Mouse (Mus musculus) midbrain, embryonic 14.5 days (tissue): ENCODE measurements around the gene Rcc2. TPM values are rescaled to one million over a fixed set of nuclear protein-coding genes. Genes with fewer than 3 reads are reported as not detected.

Source experiments
- ATAC-seq: fragments of 200-750 bp; cut with Nextera tagmentation; 2 replicates; pipeline ENCODE4 v1.8.0; 2017; ENCODE audit warnings: moderate number of reproducible peaks, moderate library complexity; ENCODE audit not compliant: low FRiP score, low TSS enrichment
- DNase-seq: peaks from one replicate; pipeline ENCODE4 v3.0.0-alpha.2; 2015
- H3K27ac ChIP-seq: fragments of 300-500 bp; sonication (generic); replicated peaks from 2 replicates; pipeline ENCODE4 v1.5.1; 2014; ENCODE audit warnings: mild to moderate bottlenecking, low read depth, low read length, moderate library complexity
- H3K27me3 ChIP-seq: fragments of 300-500 bp; sonication (generic); 2 replicates; pipeline ENCODE4 v1.6.1; 2014; ENCODE audit warnings: low read length, control low read depth, mixed read lengths; ENCODE audit not compliant: control insufficient read depth, insufficient read depth
- H3K36me3 ChIP-seq: fragments of 300-500 bp; sonication (generic); 2 replicates; pipeline ENCODE4 v1.6.1; 2014; ENCODE audit warnings: low read length, control low read depth; ENCODE audit not compliant: control insufficient read depth, insufficient read depth
- H3K4me1 ChIP-seq: fragments of 300-500 bp; sonication (generic); 2 replicates; pipeline ENCODE4 v1.6.1; 2014; ENCODE audit warnings: mild to moderate bottlenecking, antibody characterized with exemption, low read length, control low read depth; ENCODE audit not compliant: control insufficient read depth, insufficient read depth
- H3K4me2 ChIP-seq: fragments of 300-500 bp; sonication (generic); 2 replicates; pipeline ENCODE4 v1.6.1; 2014; ENCODE audit warnings: mild to moderate bottlenecking, low read length, moderate library complexity
- H3K4me3 ChIP-seq: fragments of 300-500 bp; sonication (generic); replicated peaks from 2 replicates; pipeline ENCODE4 v1.5.1; 2014; ENCODE audit warnings: low read depth, low read length
- H3K9ac ChIP-seq: fragments of 300-500 bp; sonication (generic); replicated peaks from 2 replicates; pipeline ENCODE4 v1.6.1; 2014; ENCODE audit warnings: mild to moderate bottlenecking, low read length, moderate library complexity
- H3K9me3 ChIP-seq: fragments of 300-500 bp; sonication (generic); 2 replicates; pipeline ENCODE4 v1.6.1; 2016; ENCODE audit warnings: low read length, control low read depth, mixed read lengths; ENCODE audit not compliant: control insufficient read depth
- WGBS: fragments of 180-500 bp; shearing (Covaris S2); extraction: QIAGEN DNeasy Blood & Tissue Kit; methylation state at CpG from one replicate; pipeline ENCODE4 v1.1.7; 2014; 5-methylcytosine and 5-hydroxymethylcytosine counted together
- polyA plus RNA-seq: library from polyadenylated mRNA; unstranded; fragments of >200 nt; fragmentation: Nextera tagmentation; extraction: Ambion mirVana; gene quantifications from 2 replicates; pipeline ENCODE4 v1.2.1, GENCODE M21; 2014

Gene Rcc2
- polyA plus RNA-seq: 21.2 and 21.5 TPM in 2 replicates

DNA sequence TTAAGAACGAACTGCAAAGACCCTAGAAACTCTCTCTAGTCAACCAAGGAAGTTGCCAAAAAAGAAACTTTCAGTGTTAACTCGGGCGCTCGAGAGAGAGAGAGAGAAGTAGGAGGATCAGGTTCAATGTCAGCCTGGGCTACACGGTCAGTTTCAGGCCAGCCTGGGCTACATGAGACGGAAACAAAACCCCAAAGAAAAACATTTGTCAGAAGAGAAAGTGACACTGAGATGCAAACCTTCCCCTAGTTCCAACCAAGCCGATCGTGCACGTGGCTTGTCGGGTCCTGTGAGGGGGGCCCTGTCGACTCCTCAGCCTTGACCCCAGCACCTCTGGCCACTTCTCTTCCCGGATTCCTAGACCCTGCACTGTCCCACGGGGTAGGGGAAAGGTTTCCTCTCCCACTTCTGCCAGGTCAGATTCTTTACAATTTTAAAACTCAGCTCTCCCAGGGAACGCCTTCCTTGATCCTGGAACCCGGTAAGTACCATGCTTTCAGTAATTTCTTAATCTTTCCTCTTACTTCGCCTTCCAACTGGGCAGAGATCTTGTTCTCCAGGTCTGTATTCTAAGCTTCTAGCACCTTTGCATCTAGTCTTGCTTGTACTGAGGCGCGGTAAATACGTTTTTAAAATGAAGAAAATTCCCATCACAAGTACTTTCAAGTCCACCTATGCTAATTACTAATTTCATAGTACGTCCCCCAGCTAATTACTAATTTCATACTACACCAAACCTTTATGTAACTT, at the start of gene Rcc2:
TSS of gene Rcc2 (plus strand) at position 273 of the 750 bp plus-strand sequence.
- peaks cover 26% of the 10 kb centered on the region for H3K4me1 ChIP-seq
- DNase-seq (no peak), ATAC-seq (no peak)
- H3K9me3 ChIP-seq: no peaks in the 10 kb centered on the region
- peaks cover 21% of the 10 kb centered on the region for H3K27me3 ChIP-seq
- peak within 1 kb of the TSS; percentile 96 for H3K27ac ChIP-seq
- peak within 1 kb of the TSS; percentile 90 for H3K4me3 ChIP-seq
- peaks cover 9% of the 10 kb centered on the region; the same call in 1 of the 2 replicates for H3K36me3 ChIP-seq
- peak within 1 kb of the TSS; percentile 83 for H3K4me2 ChIP-seq
- peak within 1 kb of the TSS; percentile 89 for H3K9ac ChIP-seq
- WGBS: 8% methylated on average over 20 of the region's 20 CpGs

DNA sequence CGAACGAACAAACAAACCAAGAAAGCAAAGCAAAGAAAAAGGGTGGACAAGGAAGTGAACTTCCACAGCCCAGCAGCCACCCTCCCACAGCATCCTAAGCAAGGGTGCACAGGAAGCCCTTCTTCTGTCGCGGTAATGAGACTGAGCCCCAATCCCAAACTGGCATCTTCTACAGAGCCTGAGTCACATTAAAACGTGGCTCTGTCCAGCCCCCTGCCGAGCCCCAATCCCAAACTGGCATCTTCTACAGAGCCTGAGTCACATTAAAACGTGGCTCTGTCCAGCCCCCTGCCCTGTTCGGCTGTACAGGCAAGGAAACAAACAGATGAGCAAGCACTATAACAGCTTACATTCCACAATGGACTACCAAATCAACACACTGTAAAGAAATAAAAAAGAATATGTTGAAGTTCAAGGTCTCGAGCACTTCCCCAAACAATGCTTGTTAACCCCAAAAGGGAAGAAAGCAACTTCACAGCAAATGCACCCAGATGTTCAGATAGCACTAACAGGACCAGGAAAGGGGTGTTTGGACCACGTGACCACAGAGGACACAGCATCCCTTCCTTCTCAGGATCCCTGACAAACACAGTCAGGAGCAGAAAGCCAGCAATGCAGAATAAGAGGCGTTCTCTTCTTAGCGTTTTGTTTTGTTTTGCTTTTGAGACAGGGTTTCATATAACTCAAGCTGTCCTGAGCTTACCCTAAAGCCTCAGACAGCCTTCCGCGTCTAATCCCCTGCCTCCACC, 46.3 kb upstream of the Rcc2 start:
- DNase-seq (no peak), ATAC-seq (no peak)
- Histone ChIP-seq H3K9ac (no peak overlapping the region), H3K4me3 (no peak overlapping the region), H3K4me1 (peaks cover 23% of the 10 kb centered on the region), H3K4me2 (no peak overlapping the region), H3K27ac (no peak overlapping the region), H3K9me3 (no peaks in the 10 kb centered on the region), H3K36me3 (no peaks in the 10 kb centered on the region), H3K27me3 (no peaks in the 10 kb centered on the region)
- WGBS: 50% methylated on average over 14 of the region's 14 CpGs

DNA sequence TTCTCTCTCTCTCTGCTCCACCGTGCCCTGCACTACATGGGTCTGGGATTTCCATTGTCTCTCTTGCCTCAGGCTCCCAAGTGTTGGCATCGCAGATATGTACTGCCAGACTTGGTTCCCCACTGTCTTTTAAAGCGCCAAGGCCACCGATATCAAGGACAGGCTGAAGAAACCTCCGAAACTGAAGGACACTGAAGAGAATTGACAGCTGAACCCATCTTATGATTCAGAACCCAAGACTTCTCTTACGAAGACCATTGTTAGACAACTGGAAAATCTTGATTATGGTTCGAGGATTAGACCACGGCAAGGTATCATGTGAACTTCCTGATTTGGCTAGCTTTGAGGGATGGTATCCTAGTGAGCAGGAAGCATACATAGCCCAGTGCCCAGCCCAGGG, 45.5 kb upstream of the Rcc2 start:
- DNase-seq (no peak), ATAC-seq (no peak)
- WGBS: 61% methylated on average over 8 of the region's 8 CpGs
- no peaks in the 10 kb centered on the region for H3K36me3 ChIP-seq
- H3K4me3 ChIP-seq: no peak overlapping the region
- H3K4me2 ChIP-seq: no peak overlapping the region
- no peaks in the 10 kb centered on the region for H3K9me3 ChIP-seq
- H3K4me1 ChIP-seq: peaks cover 17% of the 10 kb centered on the region
- H3K27ac ChIP-seq: no peak overlapping the region
- no peak overlapping the region for H3K9ac ChIP-seq
- H3K27me3 ChIP-seq: no peaks in the 10 kb centered on the region

DNA sequence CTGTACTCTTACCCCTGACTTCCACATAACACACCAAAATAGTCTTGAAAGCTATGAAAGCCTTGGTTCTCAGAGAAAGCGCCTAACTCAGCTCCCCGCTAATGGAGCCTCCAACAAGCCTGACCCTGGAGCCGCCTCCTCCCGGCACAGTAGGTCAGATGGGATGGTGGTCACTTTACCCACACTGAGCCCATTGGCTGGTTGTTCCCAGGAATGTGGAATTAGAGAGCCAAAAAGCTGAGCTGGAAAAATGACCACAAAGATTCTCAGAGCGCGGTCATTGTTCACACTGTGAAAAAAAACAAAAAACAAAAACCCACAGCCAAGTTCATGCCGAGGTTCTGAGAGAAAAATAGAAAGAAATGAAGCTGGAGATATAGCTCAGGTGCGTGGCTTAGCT, 43.8 kb upstream of the Rcc2 start:
- 69% methylated on average over 8 of the region's 8 CpGs for WGBS
- Histone ChIP-seq H3K4me1 (peaks cover 17% of the 10 kb centered on the region), H3K27ac (peak overlapping the region; percentile 91), H3K4me3 (no peak overlapping the region), H3K4me2 (no peak overlapping the region), H3K9ac (no peak overlapping the region), H3K36me3 (no peaks in the 10 kb centered on the region), H3K27me3 (no peaks in the 10 kb centered on the region), H3K9me3 (no peaks in the 10 kb centered on the region)
- ATAC-seq (no peak), DNase-seq (no peak)

DNA sequence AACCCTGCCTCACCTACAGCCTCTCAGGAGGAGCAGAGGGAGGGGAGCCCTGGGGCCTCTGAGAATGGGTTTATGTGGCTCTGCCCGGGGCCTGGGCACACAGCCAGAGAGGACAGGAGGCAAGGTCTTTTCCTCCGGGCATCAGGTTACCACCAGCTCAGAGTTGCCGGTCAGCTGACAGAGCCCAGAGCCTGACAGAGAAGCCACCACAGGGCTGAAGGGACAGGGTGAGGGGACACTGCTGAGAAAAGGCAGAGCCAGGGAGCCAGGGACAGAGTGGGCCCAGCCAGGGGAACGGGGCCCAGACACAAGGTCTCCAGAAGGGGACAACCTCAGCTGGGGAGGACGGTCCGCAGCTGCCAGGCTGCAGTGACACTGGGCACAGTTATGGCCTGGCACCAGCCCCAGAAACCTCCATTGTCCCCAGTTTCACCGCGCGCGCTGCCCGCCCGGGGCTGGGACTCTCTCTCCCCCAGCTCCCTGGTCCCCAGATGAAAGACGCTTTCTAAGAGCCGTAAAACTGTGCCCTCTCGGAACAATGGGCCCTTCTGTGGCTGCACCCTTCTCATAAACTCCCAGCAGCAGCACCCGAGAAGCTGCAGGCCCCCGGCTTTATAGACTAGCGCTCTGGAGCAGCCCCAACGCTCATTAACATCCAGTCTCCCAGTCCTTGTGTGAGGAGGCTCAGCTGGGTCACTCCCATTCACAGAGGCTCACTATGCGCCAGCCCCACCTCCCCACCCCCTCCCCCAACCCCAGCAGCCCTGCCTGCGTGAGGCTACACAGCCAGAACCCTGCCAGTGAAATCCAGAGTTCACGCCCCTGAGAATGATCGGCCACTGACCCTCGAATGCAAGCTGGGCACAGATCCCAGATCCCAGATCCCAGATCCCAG, 42.4 kb upstream of the Rcc2 start:
- Histone ChIP-seq H3K4me1 (peaks cover 22% of the 10 kb centered on the region), H3K9ac (peak overlapping the region; percentile 29; the same call in 1 of the 2 replicates), H3K4me3 (no peak overlapping the region), H3K27ac (peak overlapping the region; percentile 91), H3K9me3 (no peaks in the 10 kb centered on the region), H3K4me2 (peak overlapping the region; percentile 39), H3K27me3 (no peaks in the 10 kb centered on the region), H3K36me3 (no peaks in the 10 kb centered on the region)
- ATAC-seq (peak; percentile 89), DNase-seq (peak; percentile 81)
- under 1% methylated on average over 24 of the region's 24 CpGs for WGBS

DNA sequence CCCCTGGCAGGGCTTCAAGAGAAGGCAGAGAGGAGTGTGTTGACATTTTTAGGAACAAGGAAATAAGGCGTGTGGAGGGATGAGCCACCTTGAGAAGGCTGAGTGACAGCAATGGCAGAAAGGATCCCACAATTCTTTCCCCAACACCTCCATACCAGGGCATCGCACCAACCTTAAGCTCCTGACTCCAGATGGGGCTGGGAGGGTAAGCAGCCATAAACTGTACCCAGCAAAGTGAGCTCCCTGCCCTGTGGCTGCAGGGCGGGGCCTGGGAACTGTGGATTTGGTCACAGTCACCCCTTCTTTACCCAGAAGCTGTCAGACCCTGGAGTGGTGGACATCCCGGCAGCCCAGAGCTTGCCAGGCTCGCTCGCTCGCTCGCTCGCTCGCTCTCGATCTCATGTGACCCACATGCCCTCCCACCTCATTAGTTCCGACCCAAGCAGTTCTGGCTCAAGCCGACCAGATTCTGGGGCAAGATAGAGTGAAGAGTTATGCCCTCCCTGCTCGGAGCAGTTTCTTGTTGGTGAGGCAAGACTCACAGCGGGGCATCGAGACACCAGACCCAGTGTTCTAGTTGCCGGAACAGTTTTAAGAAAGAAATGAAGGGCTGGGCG, 38.8 kb upstream of the Rcc2 start:
- H3K4me1 ChIP-seq: peaks cover 18% of the 10 kb centered on the region
- no peak overlapping the region for H3K4me2 ChIP-seq
- no peak overlapping the region for H3K4me3 ChIP-seq
- no peaks in the 10 kb centered on the region for H3K27me3 ChIP-seq
- no peak overlapping the region for H3K27ac ChIP-seq
- no peaks in the 10 kb centered on the region for H3K36me3 ChIP-seq
- H3K9me3 ChIP-seq: no peaks in the 10 kb centered on the region
- H3K9ac ChIP-seq: no peak overlapping the region
- WGBS: 81% methylated on average over 18 of the region's 18 CpGs
- ATAC-seq: no peak
- DNase-seq: no peak

DNA sequence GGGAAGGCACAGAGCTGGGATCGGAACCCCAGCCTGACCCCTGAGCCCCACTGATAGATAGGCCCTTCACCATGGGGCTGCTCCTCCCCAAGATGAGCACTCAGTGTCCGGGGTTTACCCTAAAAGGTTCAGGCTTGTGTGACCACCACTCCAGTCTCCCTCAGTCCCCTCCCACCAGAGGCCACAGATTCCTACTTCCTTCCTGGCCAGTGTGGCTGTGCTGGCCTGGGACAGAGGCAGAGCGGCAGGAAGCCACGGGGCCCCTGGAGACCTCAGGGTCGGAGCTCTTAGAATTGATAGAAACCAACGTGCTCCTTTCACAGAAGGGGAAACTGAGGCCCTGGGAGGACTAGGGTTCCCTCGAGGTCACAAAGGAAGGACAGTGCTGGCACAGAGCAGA, 37.9 kb upstream of the Rcc2 start:
- H3K4me1 ChIP-seq: peaks cover 17% of the 10 kb centered on the region

More for the DNA sequence above, 37.9 kb upstream of the Rcc2 start:
- no peak overlapping the region for H3K9ac ChIP-seq
- no peak overlapping the region for H3K27ac ChIP-seq
- DNase-seq (no peak), ATAC-seq (no peak)
- no peaks in the 10 kb centered on the region for H3K9me3 ChIP-seq
- no peak overlapping the region for H3K4me3 ChIP-seq
- H3K27me3 ChIP-seq: no peaks in the 10 kb centered on the region
- WGBS: 39% methylated on average over 7 of the region's 7 CpGs
- H3K4me2 ChIP-seq: no peak overlapping the region
- no peaks in the 10 kb centered on the region for H3K36me3 ChIP-seq
